Mouse (Mus musculus) heart, adult 10 weeks (tissue): ENCODE data around the gene Set. TPM values are rescaled to one million over a fixed set of nuclear protein-coding genes. Genes with fewer than 3 reads are reported as not detected.

Source experiments
- polyA plus RNA-seq: library from polyadenylated mRNA; stranded (reverse); fragments of 350-450 nt; fragmentation: Illumina TruSeq; extraction: RNeasy Lipid Tissue Mini Kit (QIAGEN cat#74804); gene quantifications from one replicate; pipeline ENCODE4 v1.2.3, GENCODE M21; 2014; ENCODE audit warnings: low read depth, low replicate concordance

Set gene
- 116 TPM for polyA plus RNA-seq

GRCm38 (mm10) chr2:30057223-30057904 is at the start of gene Set:
TSS of gene Set (plus strand) at chr2:30057378.

GRCm38 (mm10) chr2:30048699-30049388 is 8.3 kb upstream of the Set start, which contains the start of gene Wdr34:
TSS of gene Wdr34 (minus strand) at chr2:30048881.

GRCm38 (mm10) chr2:30077502-30078348 is 20.5 kb downstream of the Set start, which contains the start of gene Pkn3:
TSS of gene Pkn3 (plus strand) at chr2:30077684.

GRCm38 (mm10) chr2:30093471-30094207 is 36.5 kb downstream of the Set start, which contains the start of gene Zdhhc12:
TSS of gene Zdhhc12 (minus strand) at chr2:30093648.

Other genes starting within 250 kb of the Set start
- 26.2 TPM for gene Urm1, start 237.3 kb upstream of the Set start, polyA plus RNA-seq
- 3.7 TPM for gene Cercam, start 188.2 kb upstream of the Set start, polyA plus RNA-seq
- 31.9 TPM for gene Odf2, start 168.2 kb upstream of the Set start, polyA plus RNA-seq
- gene Gle1, start 122.0 kb upstream of the Set start, polyA plus RNA-seq = 22.6 TPM
- gene Sptan1, start 91.8 kb upstream of the Set start, polyA plus RNA-seq = 151 TPM
- gene Wdr34, start 8.5 kb upstream of the Set start, polyA plus RNA-seq = 8.2 TPM
- gene Pkn3, start 20.3 kb downstream of the Set start, polyA plus RNA-seq = 13.1 TPM
- gene Zdhhc12, start 36.3 kb downstream of the Set start, polyA plus RNA-seq = 5.9 TPM
- gene Zer1, start 67.2 kb downstream of the Set start, polyA plus RNA-seq = 29.0 TPM
- gene Tbc1d13, start 76.4 kb downstream of the Set start, polyA plus RNA-seq = 16.3 TPM
- 74.8 TPM for gene Endog, start 114.1 kb downstream of the Set start, polyA plus RNA-seq
- gene Spout1, start 121.1 kb downstream of the Set start, polyA plus RNA-seq = 9.4 TPM
- gene Kyat1, start 148.5 kb downstream of the Set start, polyA plus RNA-seq = 40.3 TPM
- gene Lrrc8a, start 180.3 kb downstream of the Set start, polyA plus RNA-seq = 24.1 TPM
- gene Gm28035, start 183.2 kb downstream of the Set start, polyA plus RNA-seq = 5.9 TPM
- gene Phyhd1, start 208.8 kb downstream of the Set start, polyA plus RNA-seq = 112 TPM
- gene Gm28038, start 223.7 kb downstream of the Set start, polyA plus RNA-seq = not detected
- gene Dolk, start 229.0 kb downstream of the Set start, polyA plus RNA-seq = 22.6 TPM
- 13.9 TPM for gene Nup188, start 229.0 kb downstream of the Set start, polyA plus RNA-seq